Mouse (Mus musculus) forebrain, embryonic 12.5 days (tissue): ENCODE results near the gene Abcc6. TPM values are rescaled to one million over a fixed set of nuclear protein-coding genes. Genes with fewer than 3 reads are reported as not detected.

Experiments
- ATAC-seq: fragments of 200-750 bp; cut with Nextera tagmentation; 2 replicates; pipeline ENCODE4 v1.8.0; 2017; ENCODE audit warnings: moderate TSS enrichment; ENCODE audit not compliant: low FRiP score
- H3K27ac ChIP-seq: fragments of 300-500 bp; sonication (generic); 2 replicates; pipeline ENCODE4 v1.5.1; 2016; ENCODE audit warnings: mild to moderate bottlenecking
- H3K27me3 ChIP-seq: fragments of 300-500 bp; sonication (generic); 2 replicates; pipeline ENCODE4 v1.6.1; 2016; ENCODE audit warnings: mild to moderate bottlenecking
- H3K36me3 ChIP-seq: fragments of 300-500 bp; sonication (generic); replicated peaks from 2 replicates; pipeline ENCODE4 v1.6.1; 2016; ENCODE audit warnings: mild to moderate bottlenecking
- H3K4me1 ChIP-seq: fragments of 300-500 bp; sonication (generic); 2 replicates; pipeline ENCODE4 v1.6.1; 2016
- H3K4me2 ChIP-seq: fragments of 300-500 bp; sonication (generic); 2 replicates; pipeline ENCODE4 v1.6.1; 2016; ENCODE audit warnings: mild to moderate bottlenecking, moderate library complexity
- H3K4me3 ChIP-seq: fragments of 300-500 bp; sonication (generic); replicated peaks from 2 replicates; pipeline ENCODE4 v1.5.1; 2016; ENCODE audit warnings: mild to moderate bottlenecking
- H3K9ac ChIP-seq: fragments of 300-500 bp; sonication (generic); 2 replicates; pipeline ENCODE4 v1.6.1; 2016; ENCODE audit warnings: mild to moderate bottlenecking
- H3K9me3 ChIP-seq: fragments of 300-500 bp; sonication (generic); 2 replicates; pipeline ENCODE4 v1.6.1; 2016
- WGBS: fragments of 180-500 bp; shearing (Covaris S2); methylation state at CpG from one replicate; pipeline ENCODE4 v1.1.7; 2016; 5-methylcytosine and 5-hydroxymethylcytosine counted together
- polyA plus RNA-seq: library from polyadenylated mRNA; unstranded; fragments of >200 nt; fragmentation: Nextera tagmentation; extraction: Ambion mirVana; gene quantifications from 2 replicates; pipeline ENCODE4 v1.2.1, GENCODE M21; 2016

Gene Abcc6
- polyA plus RNA-seq, result 0.10 and 0.18 TPM in 2 replicates

- no peak within 1 kb of the TSS for H3K27ac ChIP-seq
- no peaks in the 10 kb centered on the region for H3K9me3 ChIP-seq
- ATAC-seq, result no peak
- no peak within 1 kb of the TSS for H3K4me3 ChIP-seq
- H3K9ac ChIP-seq, result no peak within 1 kb of the TSS
- H3K27me3 ChIP-seq, result peaks cover 11% of the 10 kb centered on the region; the same call in 1 of the 2 replicates
- H3K4me2 ChIP-seq, result no peak within 1 kb of the TSS
- H3K4me1 ChIP-seq, result peaks cover 15% of the 10 kb centered on the region
- no peaks in the 10 kb centered on the region for H3K36me3 ChIP-seq
- WGBS, result 11% methylated on average over 11 of the region's 11 CpGs
Measured at GRCm38 (mm10) chr7:46030145-46030488, at the start of gene Abcc6. Gene Abcc6 (minus strand): TSS chr7:46030302.

- no peak overlapping the region for H3K9ac ChIP-seq
- no peak overlapping the region for H3K4me3 ChIP-seq
- H3K4me2 ChIP-seq, result no peak overlapping the region
- WGBS, result 88% methylated on average over 12 of the region's 12 CpGs
- no peaks in the 10 kb centered on the region for H3K9me3 ChIP-seq
- peaks cover 85% of the 10 kb centered on the region for H3K36me3 ChIP-seq
- H3K27ac ChIP-seq, result 0 out of 2 replicates have a peak overlapping the region, but pooled peaks have one; percentile 14
- H3K4me1 ChIP-seq, result no peaks in the 10 kb centered on the region
- H3K27me3 ChIP-seq, result no peaks in the 10 kb centered on the region
- ATAC-seq, result no peak
Measured at GRCm38 (mm10) chr7:46077675-46078074, 47.6 kb upstream of the Abcc6 start.

- WGBS, result 88% methylated on average over 7 of the region's 7 CpGs
Measured at GRCm38 (mm10) chr7:46076844-46077243, 46.7 kb upstream of the Abcc6 start.

GRCm38 (mm10) chr7:46068831-46069230 is 38.7 kb upstream of the Abcc6 start:
- Histone ChIP-seq H3K9me3 (no peaks in the 10 kb centered on the region), H3K4me3 (no peak overlapping the region), H3K36me3 (peaks cover 88% of the 10 kb centered on the region), H3K9ac (no peak overlapping the region), H3K4me1 (no peaks in the 10 kb centered on the region), H3K4me2 (no peak overlapping the region), H3K27me3 (no peaks in the 10 kb centered on the region), H3K27ac (no peak overlapping the region)
- no peak for ATAC-seq
- WGBS, result 96% methylated on average over 8 of the region's 8 CpGs

More at GRCm38 (mm10) chr7:46076844-46077243, 46.7 kb upstream of the Abcc6 start:
- Histone ChIP-seq H3K36me3 (peaks cover 84% of the 10 kb centered on the region), H3K9me3 (no peaks in the 10 kb centered on the region), H3K4me1 (no peaks in the 10 kb centered on the region), H3K4me3 (no peak overlapping the region), H3K27me3 (no peaks in the 10 kb centered on the region), H3K27ac (no peak overlapping the region), H3K4me2 (no peak overlapping the region), H3K9ac (no peak overlapping the region)
- ATAC-seq, result no peak

DNA sequence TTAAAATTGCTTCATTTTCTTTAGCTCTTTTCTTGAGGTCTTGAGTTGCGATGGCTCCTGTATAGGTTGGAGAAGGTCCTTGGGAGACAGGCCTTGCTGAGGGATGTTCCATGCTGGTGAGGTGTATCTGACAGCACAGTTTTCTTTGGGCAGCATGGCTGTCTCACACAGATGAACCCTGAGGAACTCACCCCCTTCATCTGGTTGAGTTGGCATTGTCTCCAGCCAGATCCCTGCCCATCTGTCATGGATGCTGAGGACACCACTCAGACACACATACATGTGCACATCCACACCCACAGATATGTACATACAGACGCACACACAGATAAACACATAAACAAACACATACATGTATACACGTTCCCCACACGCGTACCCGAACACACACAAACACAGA is 33.2 kb upstream of the Abcc6 start:
- H3K9me3 ChIP-seq, result no peaks in the 10 kb centered on the region

GRCm38 (mm10) chr7:46061614-46062013 is 31.5 kb upstream of the Abcc6 start:
- Histone ChIP-seq H3K4me1 (no peaks in the 10 kb centered on the region), H3K27ac (no peak overlapping the region), H3K4me2 (no peak overlapping the region), H3K4me3 (no peak overlapping the region), H3K9ac (no peak overlapping the region), H3K9me3 (no peaks in the 10 kb centered on the region), H3K36me3 (peaks cover 80% of the 10 kb centered on the region), H3K27me3 (no peaks in the 10 kb centered on the region)
- no peak for ATAC-seq
- 97% methylated on average over 16 of the region's 16 CpGs for WGBS

More for the DNA sequence above, 33.2 kb upstream of the Abcc6 start:
- Histone ChIP-seq H3K4me3 (no peak overlapping the region), H3K4me2 (no peak overlapping the region), H3K9ac (no peak overlapping the region), H3K4me1 (no peaks in the 10 kb centered on the region), H3K27me3 (no peaks in the 10 kb centered on the region), H3K36me3 (peaks cover 84% of the 10 kb centered on the region), H3K27ac (no peak overlapping the region)
- WGBS, result over 99% methylated on average over 6 of the region's 6 CpGs
- ATAC-seq, result no peak

GRCm38 (mm10) chr7:46060688-46061087 is 30.6 kb upstream of the Abcc6 start:
- no peak overlapping the region for H3K27ac ChIP-seq
- no peak overlapping the region for H3K9ac ChIP-seq
- WGBS, result 95% methylated on average over 8 of the region's 8 CpGs
- H3K4me3 ChIP-seq, result no peak overlapping the region
- H3K36me3 ChIP-seq, result peaks cover 80% of the 10 kb centered on the region
- H3K4me2 ChIP-seq, result no peak overlapping the region
- no peaks in the 10 kb centered on the region for H3K4me1 ChIP-seq
- no peaks in the 10 kb centered on the region for H3K27me3 ChIP-seq
- ATAC-seq, result no peak
- H3K9me3 ChIP-seq, result no peaks in the 10 kb centered on the region

DNA sequence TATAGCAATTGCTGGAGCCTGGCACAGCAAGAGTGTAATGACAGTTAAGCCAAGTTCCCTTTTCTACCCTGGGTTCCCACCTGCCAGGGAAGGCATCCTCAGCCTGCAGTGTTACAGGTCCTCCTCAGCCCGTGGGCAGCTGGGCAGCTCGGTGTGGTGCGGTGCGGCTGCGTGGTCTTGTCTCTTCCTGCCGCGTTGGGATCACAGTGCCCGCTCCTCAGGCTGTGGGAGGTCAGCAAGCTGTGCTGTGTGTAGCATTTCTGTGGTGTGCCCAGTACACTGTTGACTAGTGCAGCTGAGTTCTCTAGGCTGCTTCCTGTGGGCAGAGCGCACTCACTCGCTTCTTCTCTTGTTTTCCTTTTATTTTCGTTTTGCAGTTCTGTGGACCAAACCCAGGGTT is 28.8 kb upstream of the Abcc6 start:
- Histone ChIP-seq H3K36me3 (peaks cover 85% of the 10 kb centered on the region), H3K9me3 (no peaks in the 10 kb centered on the region), H3K9ac (no peak overlapping the region), H3K27me3 (no peaks in the 10 kb centered on the region), H3K4me1 (no peaks in the 10 kb centered on the region), H3K4me2 (no peak overlapping the region), H3K4me3 (no peak overlapping the region), H3K27ac (no peak overlapping the region)
- no peak for ATAC-seq
- WGBS, result 95% methylated on average over 11 of the region's 11 CpGs

DNA sequence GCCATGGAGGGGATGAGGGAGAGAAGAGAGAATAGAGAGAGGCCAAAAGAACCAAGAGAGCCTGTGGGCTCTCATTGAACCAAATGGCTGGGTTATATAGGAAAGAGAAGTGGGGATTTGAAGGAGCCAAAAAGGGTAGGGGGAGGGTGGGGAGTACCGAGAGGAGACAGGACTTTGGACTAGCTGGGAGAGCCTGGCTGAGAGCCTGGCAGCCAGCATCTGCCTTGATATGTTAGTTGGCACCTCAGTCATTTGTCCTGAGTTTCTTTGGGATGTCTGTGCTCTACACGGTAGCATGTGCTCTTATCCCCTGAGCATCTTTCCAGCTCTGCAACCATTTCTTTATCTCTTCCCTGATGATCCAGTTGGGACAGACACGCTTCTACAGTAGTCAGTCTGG is 23.5 kb upstream of the Abcc6 start:
- 93% methylated on average over 3 of the region's 3 CpGs for WGBS
- Histone ChIP-seq H3K4me2 (no peak overlapping the region), H3K9ac (no peak overlapping the region), H3K27me3 (no peaks in the 10 kb centered on the region), H3K4me1 (no peaks in the 10 kb centered on the region), H3K36me3 (peaks cover 65% of the 10 kb centered on the region), H3K4me3 (no peak overlapping the region), H3K9me3 (no peaks in the 10 kb centered on the region), H3K27ac (no peak overlapping the region)
- ATAC-seq, result no peak

DNA sequence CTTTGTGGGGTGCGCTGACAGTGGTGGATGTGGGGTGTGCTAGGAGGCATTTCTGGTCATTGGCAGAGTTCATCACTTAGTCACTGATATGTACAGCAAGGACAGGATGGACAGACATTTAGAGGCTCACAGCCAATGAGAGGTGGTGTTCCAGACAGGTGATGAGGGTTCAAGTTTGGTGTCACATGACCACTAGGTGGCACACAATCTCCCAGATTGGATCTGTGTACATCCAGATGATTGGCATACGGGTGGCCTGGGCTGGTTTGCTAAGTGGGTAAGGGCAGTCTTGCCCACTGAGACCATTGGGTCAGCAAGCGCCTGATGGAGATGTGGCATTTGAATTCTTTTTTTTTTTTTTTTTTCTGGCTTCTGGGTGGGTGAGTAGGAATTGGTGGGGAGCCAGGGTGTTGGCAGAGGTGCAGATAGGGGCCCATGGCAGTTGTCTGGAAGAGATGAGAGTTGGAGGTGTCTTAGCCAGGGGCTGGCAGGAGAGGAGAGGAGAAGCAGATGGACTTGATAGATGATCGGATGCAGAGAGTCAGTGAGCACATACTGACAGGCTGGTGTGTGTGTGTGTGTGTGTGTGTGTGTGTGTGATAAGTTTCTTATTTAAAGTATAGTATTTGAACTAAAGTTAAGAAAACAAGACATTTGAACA is 22.2 kb upstream of the Abcc6 start:
- Histone ChIP-seq H3K4me2 (no peak overlapping the region), H3K36me3 (peaks cover 69% of the 10 kb centered on the region)
- no peak for ATAC-seq

GRCm38 (mm10) chr7:46049981-46050380 is 19.9 kb upstream of the Abcc6 start:
- Histone ChIP-seq H3K27ac (no peak overlapping the region), H3K4me1 (no peaks in the 10 kb centered on the region), H3K4me2 (no peak overlapping the region), H3K27me3 (no peaks in the 10 kb centered on the region), H3K4me3 (no peak overlapping the region), H3K9me3 (no peaks in the 10 kb centered on the region), H3K36me3 (peaks cover 67% of the 10 kb centered on the region), H3K9ac (no peak overlapping the region)
- WGBS, result 83% methylated on average over 7 of the region's 7 CpGs
- no peak for ATAC-seq

More for the DNA sequence above, 22.2 kb upstream of the Abcc6 start:
- H3K4me3 ChIP-seq, result no peak overlapping the region
- H3K4me1 ChIP-seq, result no peaks in the 10 kb centered on the region
- 93% methylated on average over 4 of the region's 4 CpGs for WGBS
- H3K27me3 ChIP-seq, result no peaks in the 10 kb centered on the region
- H3K9ac ChIP-seq, result no peak overlapping the region
- H3K27ac ChIP-seq, result no peak overlapping the region
- H3K9me3 ChIP-seq, result no peaks in the 10 kb centered on the region

- 96% methylated on average over 13 of the region's 13 CpGs for WGBS
- H3K9me3 ChIP-seq, result no peaks in the 10 kb centered on the region
- H3K4me3 ChIP-seq, result no peak overlapping the region
- no peaks in the 10 kb centered on the region for H3K27me3 ChIP-seq
- H3K36me3 ChIP-seq, result peaks cover 78% of the 10 kb centered on the region
- H3K9ac ChIP-seq, result no peak overlapping the region
- no peak overlapping the region for H3K4me2 ChIP-seq
- no peak overlapping the region for H3K27ac ChIP-seq
- no peak for ATAC-seq
- no peaks in the 10 kb centered on the region for H3K4me1 ChIP-seq
Measured at GRCm38 (mm10) chr7:46047873-46048562, 17.9 kb upstream of the Abcc6 start.

DNA sequence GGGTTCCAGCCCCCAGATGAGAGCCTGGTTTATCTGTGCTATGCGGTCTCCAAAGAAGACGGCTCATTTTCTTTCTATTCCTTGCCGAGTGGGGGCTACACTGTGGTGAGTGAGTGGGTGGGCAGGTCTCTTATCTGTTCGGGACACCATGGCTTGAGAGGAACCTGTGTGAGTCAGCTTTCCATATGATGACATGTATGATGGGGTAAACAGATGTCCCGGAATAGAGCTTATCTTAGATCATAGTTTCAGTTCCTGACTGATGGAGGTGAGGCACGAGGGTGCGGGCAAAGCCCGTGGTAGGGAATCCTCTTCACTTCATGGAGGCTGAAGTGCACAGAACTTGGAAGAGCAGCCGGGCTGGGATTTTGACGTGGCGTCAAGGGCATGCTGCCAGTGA is 15.8 kb upstream of the Abcc6 start:
- no peak overlapping the region for H3K4me3 ChIP-seq
- H3K27ac ChIP-seq, result no peak overlapping the region
- no peaks in the 10 kb centered on the region for H3K9me3 ChIP-seq
- no peak overlapping the region for H3K9ac ChIP-seq
- ATAC-seq, result no peak
- no peaks in the 10 kb centered on the region for H3K4me1 ChIP-seq
- H3K4me2 ChIP-seq, result no peak overlapping the region
- WGBS, result 95% methylated on average over 11 of the region's 11 CpGs
- no peaks in the 10 kb centered on the region for H3K27me3 ChIP-seq
- H3K36me3 ChIP-seq, result peaks cover 85% of the 10 kb centered on the region
